Mouse (Mus musculus): ENCODE data around the gene Otog.

GRCm38 (mm10) chr7:46247606-46248005 is 6.8 kb downstream of the Otog start:
- no peak for TF ChIP-seq CTCF (IDR thresholded peaks at IDR 0.05; ENCODE audit: low read depth)
- no peak for TF ChIP-seq EP300 (IDR thresholded peaks at IDR 0.05; ENCODE audit: low read depth)

Data from liver, embryonic 14.5 days (tissue).